ENCODE assay signal across 7 mouse cellular contexts in the genomic region with DNA sequence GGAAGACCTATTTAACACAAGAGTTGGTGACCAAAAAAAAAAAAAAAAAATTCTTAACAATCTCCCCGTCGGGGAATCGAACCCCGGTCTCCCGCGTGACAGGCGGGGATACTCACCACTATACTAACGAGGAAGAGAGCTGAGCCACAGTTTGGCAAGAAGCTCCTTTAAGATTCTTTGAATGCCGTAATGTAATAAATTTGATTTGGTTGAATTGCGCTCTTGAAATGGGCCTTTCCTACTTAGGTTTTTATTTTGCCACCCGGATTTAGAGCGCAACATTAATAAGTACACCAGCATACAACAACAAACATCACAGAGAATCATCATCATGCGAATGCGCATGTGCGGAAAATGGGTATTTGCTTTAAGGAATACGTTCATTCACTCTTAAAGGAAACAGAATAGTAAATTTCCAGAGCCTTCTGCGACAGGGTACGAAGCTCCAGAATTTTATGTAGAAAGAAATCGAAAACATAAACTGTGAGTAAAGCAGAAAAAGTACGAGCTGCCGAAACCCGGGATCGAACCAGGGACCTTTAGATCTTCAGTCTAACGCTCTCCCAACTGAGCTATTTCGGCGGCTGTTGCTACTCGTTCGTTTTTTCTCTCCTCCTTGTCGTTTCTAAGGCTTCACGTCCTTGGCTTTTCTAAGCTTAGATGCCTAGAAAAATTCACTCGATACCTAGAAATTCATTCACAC. TPM values are rescaled to one million over a fixed set of nuclear protein-coding genes. Genes with fewer than 3 reads are reported as not detected.
DNase-seq lines count a peak whose midpoint lies in the region; ATAC-seq and TF ChIP-seq lines count a peak whose summit lies in the region.

No protein-coding gene starts in this region.

- ATAC-seq in granulocyte monocyte progenitor cell, adult 5-6 weeks (replicated peaks; ENCODE audit: poor library complexity, severe bottlenecking): peak; percentile 26
- peak; percentile 74 for ATAC-seq in intestine, postnatal 0 days
- peak; percentile 42 for ATAC-seq in midbrain, embryonic 12.5 days (ENCODE audit: low FRiP score, low read depth)

- intact Hi-C loops in left cerebral cortex, postnatal 4 days (cut with DNase I): no loop called here

- H3K9ac ChIP-seq in intestine, postnatal 0 days (ENCODE audit: low read depth, low read length): peak overlapping the region; percentile 58
- peak overlapping the region; percentile 74 for H3K9ac ChIP-seq in midbrain, embryonic 12.5 days (replicated peaks)

- WGBS in intestine, postnatal 0 days: under 1% methylated on average over 31 of the region's 31 CpGs
- 1% methylated on average over 31 of the region's 31 CpGs for WGBS in midbrain, embryonic 12.5 days

- no peaks in the 10 kb centered on the region for H3K4me1 ChIP-seq in intestine, postnatal 0 days (replicated peaks; ENCODE audit: control insufficient read depth, insufficient read depth, low read length)
- H3K4me1 ChIP-seq in midbrain, embryonic 12.5 days: peaks cover 28% of the 10 kb centered on the region

- peak; percentile 90 for DNase-seq in adrenal gland, postnatal 10 days
- peak; percentile 93 for DNase-seq in embryo, embryonic 9.5 days (ENCODE audit: extremely low spot score)
- peak; percentile 83 for DNase-seq in left cerebral cortex, postnatal 4 days
- peak; percentile 90 for DNase-seq in skeletal muscle tissue, adult 2 months (ENCODE audit: low read depth, low spot score)

- H3K27ac ChIP-seq in intestine, postnatal 0 days (ENCODE audit: low read depth, low read length): peak overlapping the region; percentile 83
- H3K27ac ChIP-seq in midbrain, embryonic 12.5 days (replicated peaks): peak overlapping the region; percentile 89

- H3K9me3 ChIP-seq in intestine, postnatal 0 days (ENCODE audit: control insufficient read depth): no peaks in the 10 kb centered on the region
- H3K9me3 ChIP-seq in midbrain, embryonic 12.5 days: no peaks in the 10 kb centered on the region

- TF ChIP-seq CTCF in intestine, postnatal 0 days (IDR thresholded peaks at IDR 0.05; ENCODE audit: low read depth): no peak

- H3K4me3 ChIP-seq in intestine, postnatal 0 days (ENCODE audit: low read depth, low read length): peak overlapping the region; percentile 59
- peak overlapping the region; percentile 62 for H3K4me3 ChIP-seq in midbrain, embryonic 12.5 days

- no peaks in the 10 kb centered on the region for H3K36me3 ChIP-seq in intestine, postnatal 0 days (ENCODE audit: control insufficient read depth, insufficient read depth)
- H3K36me3 ChIP-seq in midbrain, embryonic 12.5 days: no peaks in the 10 kb centered on the region

- no peaks in the 10 kb centered on the region for H3K27me3 ChIP-seq in intestine, postnatal 0 days (replicated peaks; ENCODE audit: control insufficient read depth, insufficient read depth, low read length)
- peaks cover 7% of the 10 kb centered on the region; the same call in 1 of the 2 replicates for H3K27me3 ChIP-seq in midbrain, embryonic 12.5 days

- H3K4me2 ChIP-seq in intestine, postnatal 0 days (replicated peaks; ENCODE audit: low read depth): peak overlapping the region; percentile 83
- peak overlapping the region; percentile 72 for H3K4me2 ChIP-seq in midbrain, embryonic 12.5 days (replicated peaks)

RNA-seq across cellular contexts. Expression of a gene that starts 15.7 kb away (rescaled TPM):
- total RNA-seq in adrenal gland, postnatal 10 days (2021): 1,000 to 10,000 TPM; 1,039 to 1,045 TPM
- 126 and 139 TPM in 2 replicates for total RNA-seq in granulocyte monocyte progenitor cell, adult 5-6 weeks (2014; fragmentation: Nextera tagmentation)
- 236 and 280 TPM in 2 replicates for total RNA-seq in granulocyte monocyte progenitor cell, adult 5-6 weeks (2017)
- 345 and 371 TPM in 2 replicates for polyA plus RNA-seq in intestine, postnatal 0 days (2015; fragmentation: Nextera tagmentation; extraction: Ambion mirVana)
- 100 to 1,000 TPM; 849 to 918 TPM for total RNA-seq in left cerebral cortex, postnatal 4 days (2021)
- polyA plus RNA-seq in midbrain, embryonic 12.5 days (2016; fragmentation: Nextera tagmentation; extraction: Ambion mirVana): 1,111 and 1,158 TPM in 2 replicates

RNA-seq across cellular contexts. Expression of a gene that starts 16.6 kb away (rescaled TPM):
- total RNA-seq in adrenal gland, postnatal 10 days (2021): under 1 TPM; 0.21 to 0.24 TPM
- total RNA-seq in granulocyte monocyte progenitor cell, adult 5-6 weeks (2014; fragmentation: Nextera tagmentation): 0.96 TPM in 1 of 2 replicates, not detected in the other
- total RNA-seq in granulocyte monocyte progenitor cell, adult 5-6 weeks (2017): 0.26 TPM in 1 of 2 replicates, not detected in the other
- polyA plus RNA-seq in intestine, postnatal 0 days (2015; fragmentation: Nextera tagmentation; extraction: Ambion mirVana): 0.16 and 0.24 TPM in 2 replicates
- total RNA-seq in left cerebral cortex, postnatal 4 days (2021): under 1 TPM; 0.48 to 0.52 TPM
- polyA plus RNA-seq in midbrain, embryonic 12.5 days (2016; fragmentation: Nextera tagmentation; extraction: Ambion mirVana): 0.43 and 0.68 TPM in 2 replicates

RNA-seq across cellular contexts. Expression of a gene that starts 28.2 kb away (rescaled TPM):
- 10 to 100 TPM; 11.2 to 12.2 TPM for total RNA-seq in adrenal gland, postnatal 10 days (2021)
- total RNA-seq in granulocyte monocyte progenitor cell, adult 5-6 weeks (2014; fragmentation: Nextera tagmentation): 16.8 and 25.8 TPM in 2 replicates
- 53.0 and 56.7 TPM in 2 replicates for total RNA-seq in granulocyte monocyte progenitor cell, adult 5-6 weeks (2017)
- 2.5 and 3.2 TPM in 2 replicates for polyA plus RNA-seq in intestine, postnatal 0 days (2015; fragmentation: Nextera tagmentation; extraction: Ambion mirVana)
- 10 to 100 TPM; 20.3 to 20.6 TPM for total RNA-seq in left cerebral cortex, postnatal 4 days (2021)
- 14.8 and 16.4 TPM in 2 replicates for polyA plus RNA-seq in midbrain, embryonic 12.5 days (2016; fragmentation: Nextera tagmentation; extraction: Ambion mirVana)

RNA-seq across cellular contexts. Expression of a gene that starts 35.7 kb away (rescaled TPM):
- total RNA-seq in adrenal gland, postnatal 10 days (2021): 10 to 100 TPM; 31.6 to 37.1 TPM
- 43.5 and 68.5 TPM in 2 replicates for total RNA-seq in granulocyte monocyte progenitor cell, adult 5-6 weeks (2014; fragmentation: Nextera tagmentation)
- 24.4 and 25.4 TPM in 2 replicates for total RNA-seq in granulocyte monocyte progenitor cell, adult 5-6 weeks (2017)
- polyA plus RNA-seq in intestine, postnatal 0 days (2015; fragmentation: Nextera tagmentation; extraction: Ambion mirVana): 35.7 and 42.8 TPM in 2 replicates
- total RNA-seq in left cerebral cortex, postnatal 4 days (2021): 10 to 100 TPM; 81.1 to 88.2 TPM
- 35.5 and 41.2 TPM in 2 replicates for polyA plus RNA-seq in midbrain, embryonic 12.5 days (2016; fragmentation: Nextera tagmentation; extraction: Ambion mirVana)

Comparison
In these comparisons a context has a peak if more than half of its experiments do, and no peak if none do; other contexts are left out.
1. Peak in every context shown above with its lines: DNase-seq, ATAC-seq, H3K4me3 ChIP-seq and H3K27ac ChIP-seq.